Mouse (Mus musculus): ENCODE results near the gene Gm2663. TPM values are rescaled to one million over a fixed set of nuclear protein-coding genes. Genes with fewer than 3 reads are reported as not detected.
"Not testable (repeated sequence)": the region's sequence is repeated elsewhere in the genome, so short reads cannot be mapped to it uniquely, and the experiment has no call there.

The Gm2663 gene
- not detected in 2 replicates for polyA plus RNA-seq (2012; ENCODE audit: insufficient read depth, insufficient read length, missing spikeins)

DNA sequence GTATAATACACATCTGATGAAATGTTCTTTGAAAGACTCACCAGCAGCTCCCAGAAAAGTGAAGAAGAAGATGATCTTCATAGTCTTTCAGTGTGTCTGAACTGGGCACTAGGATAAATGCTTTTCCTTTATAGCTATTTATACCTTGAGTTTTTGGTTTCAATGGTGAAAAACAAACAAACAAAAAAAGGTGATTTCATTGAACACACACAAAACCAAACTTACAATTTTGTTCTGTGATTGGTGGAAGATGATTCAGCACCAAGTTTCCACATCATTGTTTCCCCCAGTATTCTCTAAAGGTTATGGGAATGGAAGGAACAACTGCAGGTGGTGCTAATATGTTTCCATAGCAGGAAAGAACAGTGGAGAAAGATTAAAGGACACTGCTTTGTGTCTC lies at the start of gene Gm2663:
Gene Gm2663, minus strand, starts transcription at position 101 of the 400 bp plus-strand sequence.
- H3K27ac ChIP-seq (replicated peaks; ENCODE audit: low read depth, low read length); H3K4me1 ChIP-seq (ENCODE audit: control insufficient read depth, insufficient read depth, insufficient read length, low read length); H3K4me3 ChIP-seq (ENCODE audit: insufficient read depth, low read depth, low read length): not testable (repeated sequence)

DNA sequence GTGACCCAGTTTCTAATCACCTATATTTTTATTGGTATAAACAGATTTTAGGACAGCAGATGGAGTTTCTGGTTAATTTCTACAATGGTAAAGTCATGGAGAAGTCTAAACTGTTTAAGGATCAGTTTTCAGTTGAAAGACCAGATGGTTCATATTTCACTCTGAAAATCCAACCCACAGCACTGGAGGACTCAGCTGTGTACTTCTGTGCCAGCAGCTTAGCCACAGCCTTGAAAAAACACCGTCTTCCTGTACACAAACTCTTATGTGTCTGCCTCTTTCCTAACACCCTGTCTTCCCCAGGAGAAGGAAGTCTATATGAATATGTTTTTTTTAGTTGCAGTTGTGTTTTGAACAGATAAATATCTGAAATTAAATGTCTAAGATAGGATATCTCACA lies 49.3 kb upstream of the Gm2663 start:
- Histone ChIP-seq H3K4me3 (ENCODE audit: insufficient read depth, low read depth, low read length) (no peak overlapping the region), H3K4me1 (ENCODE audit: control insufficient read depth, insufficient read depth, insufficient read length, low read length) (no peaks in the 10 kb centered on the region), H3K27ac (replicated peaks; ENCODE audit: low read depth, low read length) (no peak overlapping the region)

DNA sequence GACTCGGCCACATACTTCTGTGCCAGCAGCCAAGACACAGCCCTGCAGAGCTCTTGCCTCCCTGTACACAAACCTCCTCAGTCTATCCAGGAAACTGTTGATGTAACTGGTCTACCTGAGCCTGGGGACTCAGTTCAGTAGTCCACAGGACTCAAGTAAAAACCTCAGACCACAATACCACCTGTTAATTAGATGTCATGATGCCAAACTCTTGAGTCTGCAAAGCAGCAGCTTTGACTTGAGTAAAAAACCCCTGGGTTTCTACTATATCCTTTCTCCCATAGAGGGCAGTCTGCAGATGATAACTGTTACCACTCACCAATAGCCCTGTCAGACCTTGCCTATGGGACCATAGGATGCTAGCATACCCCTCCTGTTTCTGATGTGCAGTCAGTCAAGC lies 48.7 kb upstream of the Gm2663 start:
- Histone ChIP-seq H3K4me1 (ENCODE audit: control insufficient read depth, insufficient read depth, insufficient read length, low read length) (no peaks in the 10 kb centered on the region), H3K27ac (replicated peaks; ENCODE audit: low read depth, low read length) (no peak overlapping the region), H3K4me3 (ENCODE audit: insufficient read depth, low read depth, low read length) (no peak overlapping the region)

DNA sequence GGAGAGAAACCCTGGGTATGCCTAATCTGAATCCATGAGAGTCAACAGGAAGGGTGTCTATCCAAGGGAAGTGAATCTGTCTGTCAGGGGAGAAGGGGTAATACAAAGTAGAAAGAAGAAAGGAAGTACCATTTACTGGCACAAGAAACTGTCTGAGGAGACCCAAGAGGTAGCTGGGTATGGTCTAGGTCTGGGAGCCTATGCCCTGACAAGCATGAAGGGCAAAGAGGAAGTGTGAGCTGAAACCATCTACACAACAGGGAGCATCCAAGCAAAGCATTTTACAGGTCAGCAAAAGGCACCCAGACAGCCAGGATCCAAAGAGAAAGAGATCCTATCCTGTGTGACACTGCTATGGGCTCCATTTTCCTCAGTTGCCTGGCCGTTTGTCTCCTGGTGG lies 47.9 kb upstream of the Gm2663 start:
- Histone ChIP-seq H3K27ac (replicated peaks; ENCODE audit: low read depth, low read length) (no peak overlapping the region), H3K4me1 (ENCODE audit: control insufficient read depth, insufficient read depth, insufficient read length, low read length) (no peaks in the 10 kb centered on the region), H3K4me3 (ENCODE audit: insufficient read depth, low read depth, low read length) (no peak overlapping the region)

DNA sequence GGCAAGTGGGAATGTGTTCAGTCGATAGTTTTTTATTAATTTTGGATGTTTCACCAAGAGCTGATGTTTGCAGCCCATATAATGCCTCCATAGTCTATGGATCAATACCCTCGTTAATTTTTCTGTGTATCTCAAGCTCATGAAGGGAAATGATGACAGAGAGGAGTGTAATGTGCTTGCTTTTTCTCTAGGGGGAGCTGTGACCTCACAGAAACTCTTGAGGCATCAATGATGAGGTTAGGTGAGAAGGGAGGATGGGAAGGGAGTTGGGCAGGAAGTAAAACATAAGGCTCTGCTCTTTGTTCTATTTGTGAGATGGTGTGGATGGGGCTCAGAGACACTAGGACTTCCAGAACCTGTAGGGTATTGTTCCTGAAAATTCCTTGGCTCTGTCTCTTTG lies 47.3 kb upstream of the Gm2663 start:
- H3K4me3 ChIP-seq (ENCODE audit: insufficient read depth, low read depth, low read length): no peak overlapping the region
- H3K4me1 ChIP-seq (ENCODE audit: control insufficient read depth, insufficient read depth, insufficient read length, low read length): no peaks in the 10 kb centered on the region
- H3K27ac ChIP-seq (replicated peaks; ENCODE audit: low read depth, low read length): no peak overlapping the region

DNA sequence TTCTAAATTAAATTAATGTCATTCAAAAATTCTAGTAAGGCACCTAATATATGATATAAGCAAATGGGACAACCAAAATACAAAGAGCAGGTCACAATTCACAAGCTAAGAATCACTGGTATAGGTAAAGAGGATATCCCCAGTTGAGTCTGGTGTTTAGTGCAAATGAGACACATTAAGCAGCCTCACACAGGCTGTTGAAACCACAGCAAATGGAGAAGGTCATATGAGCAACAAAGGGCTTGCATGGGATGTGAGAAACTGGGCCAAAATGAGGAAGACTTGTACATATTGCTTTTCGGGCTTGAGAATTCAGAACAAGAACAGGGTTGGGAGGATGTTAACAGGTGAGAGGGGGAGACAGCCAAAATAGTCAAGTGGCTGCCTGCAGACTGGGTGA lies 45.5 kb upstream of the Gm2663 start:
- H3K27ac ChIP-seq (replicated peaks; ENCODE audit: low read depth, low read length): no peak overlapping the region
- H3K4me3 ChIP-seq (ENCODE audit: insufficient read depth, low read depth, low read length): no peak overlapping the region
- H3K4me1 ChIP-seq (ENCODE audit: control insufficient read depth, insufficient read depth, insufficient read length, low read length): no peaks in the 10 kb centered on the region

DNA sequence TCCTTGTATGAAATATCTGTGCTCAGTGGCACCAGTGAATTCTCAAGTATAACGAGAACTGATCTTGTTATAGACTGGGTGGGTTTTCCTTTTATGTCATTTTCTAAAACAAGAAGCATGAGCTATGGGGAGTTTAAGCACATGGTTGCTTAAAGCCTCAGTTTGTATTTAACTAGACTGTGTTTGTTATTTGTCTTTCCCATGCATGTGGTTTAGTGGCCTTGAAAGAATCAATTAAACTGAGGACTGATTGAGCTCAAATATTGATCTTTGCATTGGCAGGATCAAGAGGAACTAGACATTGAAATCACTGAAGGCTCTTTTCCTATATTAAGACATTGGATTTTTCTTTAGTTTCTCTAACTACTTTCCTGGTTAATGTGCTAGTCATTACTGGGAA lies 45.0 kb upstream of the Gm2663 start:
- no peak overlapping the region for H3K4me3 ChIP-seq (ENCODE audit: insufficient read depth, low read depth, low read length)
- H3K4me1 ChIP-seq (ENCODE audit: control insufficient read depth, insufficient read depth, insufficient read length, low read length): no peaks in the 10 kb centered on the region
- H3K27ac ChIP-seq (replicated peaks; ENCODE audit: low read depth, low read length): no peak overlapping the region

DNA sequence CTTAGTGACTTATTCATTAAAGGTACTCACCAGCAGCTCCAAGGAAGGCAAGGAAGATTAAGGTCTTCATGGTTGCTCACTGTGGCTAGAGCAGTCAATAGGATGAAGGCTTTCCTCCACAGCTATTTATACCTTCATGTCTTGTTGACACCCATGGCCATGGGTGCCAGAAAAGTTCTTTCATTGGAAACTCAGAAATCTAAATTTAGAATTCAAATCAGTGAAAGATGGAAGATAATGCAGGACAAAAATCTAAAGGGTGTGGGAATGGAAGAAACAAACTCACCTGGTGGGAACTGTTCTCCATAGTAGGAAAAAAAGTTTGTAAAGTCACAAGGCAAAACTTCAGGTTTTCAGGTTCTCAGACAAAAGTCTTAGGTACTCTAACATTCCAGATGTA lies 36.1 kb upstream of the Gm2663 start, which contains the start of gene 2210010C04Rik:
Gene 2210010C04Rik, minus strand, starts transcription at position 101 of the 400 bp plus-strand sequence.
- H3K4me1 ChIP-seq (ENCODE audit: control insufficient read depth, insufficient read depth, insufficient read length, low read length): no peaks in the 10 kb centered on the region
- no peak within 1 kb of the TSS for H3K4me3 ChIP-seq (ENCODE audit: insufficient read depth, low read depth, low read length)
- H3K27ac ChIP-seq (replicated peaks; ENCODE audit: low read depth, low read length): no peak within 1 kb of the TSS

DNA sequence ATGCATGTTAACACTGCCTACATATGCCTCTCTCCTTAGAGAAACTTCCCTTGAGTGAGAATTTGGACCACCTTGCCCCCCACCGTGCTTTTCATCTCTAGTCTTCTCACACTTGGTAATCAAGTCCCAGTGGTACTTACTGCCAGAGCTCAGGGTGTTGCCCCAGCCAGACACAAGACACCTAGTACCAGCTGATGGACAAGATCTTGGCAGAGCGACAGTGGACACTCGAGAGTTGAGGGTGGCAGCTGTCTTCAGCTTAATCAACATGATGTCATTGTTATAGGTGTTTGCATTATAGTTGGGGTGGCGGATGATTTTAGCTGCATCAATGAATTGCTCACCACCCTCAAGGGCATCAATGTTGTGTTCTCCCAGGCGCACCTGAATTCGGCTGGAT lies 33.5 kb upstream of the Gm2663 start:
- no peak overlapping the region for H3K27ac ChIP-seq (replicated peaks; ENCODE audit: low read depth, low read length)
- no peaks in the 10 kb centered on the region for H3K4me1 ChIP-seq (ENCODE audit: control insufficient read depth, insufficient read depth, insufficient read length, low read length)
- H3K4me3 ChIP-seq (ENCODE audit: insufficient read depth, low read depth, low read length): no peak overlapping the region

DNA sequence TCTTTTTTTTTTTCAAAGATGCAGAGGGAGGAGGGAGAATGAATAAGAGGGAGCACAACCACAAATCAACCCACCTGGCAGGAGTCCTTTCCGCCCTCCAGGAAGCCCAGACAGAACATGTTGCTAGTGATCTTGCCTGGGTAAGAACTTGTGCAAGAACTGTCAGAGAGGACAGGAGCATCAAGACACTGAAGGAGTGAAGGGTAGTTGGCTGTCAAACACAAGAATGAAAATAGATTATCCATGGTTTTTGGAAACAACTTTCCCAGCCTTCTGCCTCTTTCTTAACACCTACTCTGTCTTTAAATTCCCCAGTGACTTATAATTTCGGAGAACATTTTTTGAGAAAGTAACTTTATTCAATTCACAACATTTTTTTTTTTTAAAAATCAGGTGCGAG lies 33.0 kb upstream of the Gm2663 start:
- Histone ChIP-seq H3K27ac (replicated peaks; ENCODE audit: low read depth, low read length) (no peak overlapping the region), H3K4me3 (ENCODE audit: insufficient read depth, low read depth, low read length) (no peak overlapping the region), H3K4me1 (ENCODE audit: control insufficient read depth, insufficient read depth, insufficient read length, low read length) (no peaks in the 10 kb centered on the region)

DNA sequence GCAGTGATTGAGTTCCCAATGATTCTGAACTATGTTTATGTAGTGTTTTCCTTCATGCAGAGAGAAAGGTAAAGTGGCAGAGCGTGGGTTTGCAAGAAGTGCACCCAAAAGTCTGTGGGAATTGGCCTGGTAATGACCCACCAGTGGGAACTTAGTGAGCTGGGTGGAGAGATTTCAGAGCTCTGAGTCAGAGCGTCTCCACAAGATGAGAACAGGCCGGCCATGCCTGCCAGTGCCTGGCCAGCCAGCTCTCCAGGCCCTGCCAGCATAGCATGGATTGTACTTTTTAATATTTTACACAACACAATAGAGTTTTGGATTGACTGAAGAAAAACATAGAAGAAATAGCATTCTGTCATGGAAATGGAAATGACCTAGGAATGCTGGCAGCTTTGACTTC lies 31.5 kb upstream of the Gm2663 start:
- Histone ChIP-seq H3K4me1 (ENCODE audit: control insufficient read depth, insufficient read depth, insufficient read length, low read length) (no peaks in the 10 kb centered on the region), H3K27ac (replicated peaks; ENCODE audit: low read depth, low read length) (no peak overlapping the region), H3K4me3 (ENCODE audit: insufficient read depth, low read depth, low read length) (no peak overlapping the region)

DNA sequence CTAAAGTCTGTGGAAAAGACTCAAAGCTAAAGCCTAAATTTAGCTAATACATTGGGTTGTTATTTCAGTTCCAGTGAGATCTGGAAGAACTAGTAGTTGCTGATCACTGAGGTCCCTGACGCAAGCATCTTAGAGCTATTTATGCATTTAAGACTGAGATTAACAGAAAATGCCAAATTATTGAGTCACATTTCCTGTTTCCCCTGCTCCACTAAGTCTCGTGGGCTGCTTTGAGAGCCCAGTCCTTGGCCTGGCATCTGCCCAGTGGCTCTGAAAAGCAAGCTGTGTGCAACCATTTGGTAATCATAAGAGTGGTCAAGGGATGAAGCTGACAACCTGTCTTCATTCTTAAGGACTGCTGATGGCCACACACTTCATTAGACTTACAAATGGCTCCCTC lies 27.8 kb upstream of the Gm2663 start:
- H3K4me3 ChIP-seq (ENCODE audit: insufficient read depth, low read depth, low read length): no peak overlapping the region
- H3K4me1 ChIP-seq (ENCODE audit: control insufficient read depth, insufficient read depth, insufficient read length, low read length): no peaks in the 10 kb centered on the region
- H3K27ac ChIP-seq (replicated peaks; ENCODE audit: low read depth, low read length): 0 out of 2 replicates have a peak overlapping the region, but pooled peaks have one; percentile 31

DNA sequence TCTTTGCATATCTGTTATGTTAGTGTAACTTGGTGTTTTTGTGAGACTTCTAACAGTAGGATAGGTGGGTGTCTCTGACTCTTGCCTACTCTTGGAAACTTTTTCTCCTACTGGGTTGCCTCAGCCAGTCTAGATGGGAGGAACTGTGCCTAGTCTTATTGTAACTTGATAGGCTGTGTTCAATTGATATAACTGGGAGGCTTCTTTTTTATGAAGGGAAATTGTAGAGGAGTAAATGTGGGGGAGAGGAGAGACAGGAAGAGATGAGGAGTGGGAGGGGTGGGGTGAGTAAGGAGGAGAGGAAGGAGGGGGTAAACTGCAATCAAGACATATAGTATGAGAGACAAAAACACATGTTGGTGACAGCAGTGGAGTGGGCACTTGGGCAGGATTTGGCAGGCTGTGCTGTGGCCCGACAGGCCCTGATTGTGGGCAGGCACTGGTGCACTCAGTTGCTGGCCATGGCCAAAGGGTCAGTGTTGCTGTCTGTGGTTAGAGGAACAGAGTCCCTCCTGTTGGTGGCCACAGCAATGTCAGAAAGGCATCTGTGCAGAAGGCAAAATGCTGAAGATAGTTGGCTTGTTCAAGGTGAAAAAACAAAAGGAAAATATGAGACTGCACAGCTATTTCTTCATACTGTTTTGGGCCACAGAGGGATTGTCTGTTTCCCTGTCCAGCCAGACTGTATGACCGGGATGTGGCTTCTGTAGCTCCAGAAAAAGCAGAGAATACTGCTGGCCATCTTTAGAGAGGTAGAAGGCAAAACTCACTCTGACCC lies 26.8 kb upstream of the Gm2663 start:
- Histone ChIP-seq H3K4me3 (ENCODE audit: insufficient read depth, low read depth, low read length) (no peak overlapping the region), H3K4me1 (ENCODE audit: control insufficient read depth, insufficient read depth, insufficient read length, low read length) (no peaks in the 10 kb centered on the region), H3K27ac (replicated peaks; ENCODE audit: low read depth, low read length) (no peak overlapping the region)

DNA sequence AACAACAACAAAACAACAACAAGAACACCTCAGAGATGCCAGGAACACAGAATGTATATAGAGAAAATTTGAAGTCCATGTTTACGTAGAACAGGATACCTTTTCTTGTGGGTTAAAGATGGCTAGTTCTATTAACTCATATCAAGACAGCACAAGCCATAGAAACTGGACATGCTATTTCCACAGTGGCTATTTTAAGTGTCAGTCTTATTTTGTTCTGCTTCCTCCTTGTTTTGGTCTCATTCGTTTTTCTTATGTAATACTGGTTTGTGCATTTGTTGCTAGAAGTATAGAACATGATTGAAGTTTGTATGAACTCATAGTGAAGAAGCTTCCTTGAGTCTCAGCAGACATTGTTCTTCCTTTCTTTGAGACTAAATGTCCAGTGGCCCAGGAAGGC lies 19.9 kb upstream of the Gm2663 start:
- no peak overlapping the region for H3K4me3 ChIP-seq (ENCODE audit: insufficient read depth, low read depth, low read length)
- no peaks in the 10 kb centered on the region for H3K4me1 ChIP-seq (ENCODE audit: control insufficient read depth, insufficient read depth, insufficient read length, low read length)
- no peak overlapping the region for H3K27ac ChIP-seq (replicated peaks; ENCODE audit: low read depth, low read length)

DNA sequence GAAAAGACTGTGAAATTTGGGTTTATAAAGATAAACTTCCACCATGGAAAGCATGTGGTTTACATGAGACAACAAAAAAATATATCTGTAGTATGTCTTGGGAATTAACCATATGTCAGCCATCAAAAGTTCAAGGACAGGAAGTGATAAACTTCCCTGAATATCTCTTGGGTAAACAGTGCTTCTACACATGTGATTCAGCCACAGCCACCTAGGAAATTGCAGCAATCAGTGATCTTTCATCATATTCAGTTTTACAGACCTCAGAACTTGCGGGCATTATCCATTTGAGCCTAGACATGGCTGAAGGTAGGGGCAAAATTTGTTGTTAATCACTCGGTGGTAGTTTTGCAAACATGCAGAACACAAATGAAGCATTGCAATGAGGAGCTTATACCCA lies 19.4 kb upstream of the Gm2663 start:
- H3K27ac ChIP-seq (replicated peaks; ENCODE audit: low read depth, low read length): no peak overlapping the region
- no peaks in the 10 kb centered on the region for H3K4me1 ChIP-seq (ENCODE audit: control insufficient read depth, insufficient read depth, insufficient read length, low read length)
- H3K4me3 ChIP-seq (ENCODE audit: insufficient read depth, low read depth, low read length): no peak overlapping the region

DNA sequence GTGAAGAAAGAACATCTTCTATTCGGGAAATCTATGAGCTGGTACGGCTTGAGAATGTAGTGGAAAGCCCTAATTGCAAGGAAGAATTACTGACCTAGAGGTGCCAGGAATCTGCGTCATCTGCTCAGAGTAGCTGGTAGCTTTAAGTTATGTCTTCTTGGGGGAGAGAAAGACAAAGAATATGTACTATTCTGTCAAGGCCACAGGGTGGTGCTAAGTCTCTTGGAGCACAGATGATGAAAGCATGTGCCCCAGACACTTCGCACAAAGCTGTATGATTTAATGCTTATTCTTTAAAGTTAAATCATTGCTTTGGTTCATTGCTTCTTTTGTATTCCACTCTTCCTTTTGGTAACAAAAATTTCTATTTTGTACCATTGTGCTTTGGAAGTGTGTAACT lies 15.8 kb upstream of the Gm2663 start:
- H3K4me3 ChIP-seq (ENCODE audit: insufficient read depth, low read depth, low read length): no peak overlapping the region
- H3K4me1 ChIP-seq (ENCODE audit: control insufficient read depth, insufficient read depth, insufficient read length, low read length): no peaks in the 10 kb centered on the region

More for the DNA sequence above, 15.8 kb upstream of the Gm2663 start:
- H3K27ac ChIP-seq (replicated peaks; ENCODE audit: low read depth, low read length): no peak overlapping the region

Data from brown adipose tissue, adult 24 weeks (tissue).